Mouse (Mus musculus) ES-Bruce4 (cell line): ENCODE data around the gene H2-Ke6. TPM values are rescaled to one million over a fixed set of nuclear protein-coding genes. Genes with fewer than 3 reads are reported as not detected.

Source experiments
- H3K27ac ChIP-seq: 2 replicates; pipeline ENCODE4 v1.5.1; 2012; ENCODE audit warnings: low read length, inconsistent platforms; ENCODE audit not compliant: insufficient read depth
- H3K27me3 ChIP-seq: 2 replicates; pipeline ENCODE4 v1.6.1; 2012; ENCODE audit warnings: mild to moderate bottlenecking, low read length, inconsistent platforms; ENCODE audit not compliant: control insufficient read depth, poor library complexity, insufficient read depth, severe bottlenecking
- H3K36me3 ChIP-seq: 2 replicates; pipeline ENCODE4 v1.6.1; 2012; ENCODE audit warnings: inconsistent platforms, mild to moderate bottlenecking, low read length, moderate library complexity; ENCODE audit not compliant: control insufficient read depth, poor library complexity, insufficient read depth, severe bottlenecking
- H3K4me1 ChIP-seq: one replicate; pipeline ENCODE4 v1.8.1; 2011; ENCODE audit warnings: low read length; ENCODE audit not compliant: control insufficient read depth, insufficient read depth
- H3K4me3 ChIP-seq: 2 replicates; pipeline ENCODE4 v1.5.1; 2011; ENCODE audit warnings: low read depth, mild to moderate bottlenecking, low read length
- H3K9ac ChIP-seq: 2 replicates; pipeline ENCODE4 v1.6.1; 2012; ENCODE audit warnings: low read depth, mild to moderate bottlenecking, inconsistent platforms; ENCODE audit not compliant: poor library complexity, severe bottlenecking
- H3K9me3 ChIP-seq: replicated peaks from 2 replicates; pipeline ENCODE4 v1.6.1; 2012; ENCODE audit warnings: mild to moderate bottlenecking, low read length, inconsistent platforms; ENCODE audit not compliant: control insufficient read depth, poor library complexity, insufficient read depth, severe bottlenecking
- CTCF ChIP-seq: IDR thresholded peaks from one replicate; pipeline ENCODE4 v1.8.1; 2011; ENCODE audit warnings: low read depth, low read length
- EP300 ChIP-seq: IDR thresholded peaks from 2 replicates; pipeline ENCODE4 v1.6.1; 2011; ENCODE audit warnings: low read depth, low read length; ENCODE audit not compliant: insufficient read depth
- POLR2A ChIP-seq: IDR thresholded peaks from one replicate; pipeline ENCODE4 v1.8.1; 2011; ENCODE audit warnings: low read length; ENCODE audit not compliant: insufficient read depth
- polyA plus RNA-seq: library from polyadenylated mRNA; stranded (reverse); fragments of >200 nt; gene quantifications from 2 replicates; pipeline ENCODE4 v1.2.4, GENCODE M21; 2011; ENCODE audit warnings: low read depth; ENCODE audit not compliant: missing spikeins, insufficient read depth, insufficient read length

The H2-Ke6 gene
- polyA plus RNA-seq, 1 experiment = 19.0 TPM

DNA sequence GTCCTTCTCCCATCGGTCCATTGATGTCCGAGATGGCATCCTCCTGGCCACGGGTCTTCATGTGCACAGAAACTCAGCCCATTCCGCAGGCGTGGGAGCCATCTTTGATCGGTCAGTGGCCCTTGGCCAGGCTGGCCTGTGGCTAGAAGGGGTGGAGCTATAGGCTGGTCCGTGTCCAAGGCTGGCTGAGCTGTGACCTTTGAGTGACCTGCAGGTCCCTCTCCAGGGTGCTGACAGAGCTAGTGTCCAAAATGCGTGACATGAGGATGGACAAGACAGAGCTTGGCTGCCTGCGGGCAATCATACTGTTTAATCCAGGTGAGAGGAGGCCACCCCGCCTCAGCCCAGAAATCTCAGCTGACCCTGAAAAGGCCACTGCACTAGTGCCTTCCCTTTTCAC lies 8.8 kb upstream of the H2-Ke6 start:
- TF ChIP-seq EP300 (no peak), CTCF (no peak), POLR2A (no peak)
- Histone ChIP-seq H3K4me1 (no peaks in the 10 kb centered on the region), H3K36me3 (0 out of 2 replicates have a peak, but pooled peaks cover 13% of the 10 kb centered on the region)

DNA sequence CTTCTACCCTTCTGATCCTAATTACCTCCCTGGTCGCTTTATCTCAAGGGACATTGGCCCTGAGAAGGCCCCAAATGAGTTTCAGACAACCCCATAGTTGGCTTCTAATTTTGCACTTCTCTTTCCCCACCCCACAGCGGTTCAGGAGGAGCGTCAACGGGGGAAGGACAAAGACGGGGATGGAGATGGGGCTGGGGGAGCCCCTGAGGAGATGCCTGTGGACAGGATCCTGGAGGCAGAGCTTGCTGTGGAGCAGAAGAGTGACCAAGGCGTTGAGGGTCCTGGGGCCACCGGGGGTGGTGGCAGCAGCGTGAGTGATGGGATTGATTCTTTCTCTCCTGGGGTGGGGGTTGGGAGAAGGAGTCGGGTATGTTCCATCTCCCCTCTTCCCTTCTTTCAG lies 7.7 kb upstream of the H2-Ke6 start:
- Histone ChIP-seq H3K9me3 (no peaks in the 10 kb centered on the region), H3K9ac (no peak overlapping the region), H3K36me3 (0 out of 2 replicates have a peak, but pooled peaks cover 13% of the 10 kb centered on the region), H3K4me1 (no peaks in the 10 kb centered on the region), H3K27me3 (no peaks in the 10 kb centered on the region), H3K27ac (no peak overlapping the region), H3K4me3 (no peak overlapping the region)
- TF ChIP-seq CTCF (no peak), POLR2A (no peak), EP300 (no peak)

More for the DNA sequence above, 8.8 kb upstream of the H2-Ke6 start:
- H3K9me3 ChIP-seq = no peaks in the 10 kb centered on the region
- no peaks in the 10 kb centered on the region for H3K27me3 ChIP-seq
- H3K4me3 ChIP-seq = no peak overlapping the region
- no peak overlapping the region for H3K9ac ChIP-seq
- H3K27ac ChIP-seq = no peak overlapping the region

DNA sequence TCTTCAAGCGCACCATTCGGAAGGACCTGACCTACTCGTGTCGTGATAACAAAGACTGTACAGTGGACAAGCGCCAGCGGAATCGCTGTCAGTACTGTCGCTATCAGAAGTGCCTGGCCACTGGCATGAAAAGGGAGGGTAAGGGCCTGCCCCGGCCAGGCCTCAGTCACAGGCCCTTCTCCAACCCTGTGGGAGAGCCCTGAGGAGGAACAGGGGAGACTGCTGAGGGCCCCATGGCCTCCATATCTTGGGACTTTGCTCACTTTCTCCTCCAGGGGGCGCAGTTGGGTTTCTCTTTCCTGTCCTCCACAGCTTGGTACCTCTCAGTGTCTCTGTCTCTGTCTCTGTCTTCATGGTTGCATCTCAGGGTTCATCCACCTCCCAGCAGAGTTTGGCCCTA lies 6.2 kb upstream of the H2-Ke6 start:
- H3K27ac ChIP-seq = no peak overlapping the region
- H3K9ac ChIP-seq = no peak overlapping the region
- H3K4me1 ChIP-seq = no peaks in the 10 kb centered on the region
- peak; percentile 67 for TF ChIP-seq CTCF
- TF ChIP-seq EP300 = no peak
- no peak for TF ChIP-seq POLR2A
- no peaks in the 10 kb centered on the region for H3K9me3 ChIP-seq
- H3K27me3 ChIP-seq = no peaks in the 10 kb centered on the region
- H3K4me3 ChIP-seq = no peak overlapping the region
- peaks cover 26% of the 10 kb centered on the region for H3K36me3 ChIP-seq

GRCm38 (mm10) chr17:34033441-34033840 lies 5.6 kb upstream of the H2-Ke6 start:
- no peaks in the 10 kb centered on the region for H3K4me1 ChIP-seq
- no peak overlapping the region for H3K9ac ChIP-seq
- H3K36me3 ChIP-seq = peaks cover 32% of the 10 kb centered on the region
- no peak overlapping the region for H3K27ac ChIP-seq
- TF ChIP-seq CTCF (no peak), POLR2A (no peak), EP300 (no peak)
- H3K4me3 ChIP-seq = no peak overlapping the region
- H3K27me3 ChIP-seq = no peaks in the 10 kb centered on the region
- H3K9me3 ChIP-seq = no peaks in the 10 kb centered on the region

- Histone ChIP-seq H3K27ac (no peak overlapping the region), H3K4me3 (peak overlapping the region; percentile 64), H3K4me1 (no peaks in the 10 kb centered on the region), H3K27me3 (no peaks in the 10 kb centered on the region), H3K9me3 (no peaks in the 10 kb centered on the region), H3K9ac (peak overlapping the region; percentile 97), H3K36me3 (peaks cover 33% of the 10 kb centered on the region)
- TF ChIP-seq POLR2A (no peak), EP300 (no peak)
These were observed 4.9 kb upstream of the H2-Ke6 start for GRCm38 (mm10) chr17:34032806-34033205.

DNA sequence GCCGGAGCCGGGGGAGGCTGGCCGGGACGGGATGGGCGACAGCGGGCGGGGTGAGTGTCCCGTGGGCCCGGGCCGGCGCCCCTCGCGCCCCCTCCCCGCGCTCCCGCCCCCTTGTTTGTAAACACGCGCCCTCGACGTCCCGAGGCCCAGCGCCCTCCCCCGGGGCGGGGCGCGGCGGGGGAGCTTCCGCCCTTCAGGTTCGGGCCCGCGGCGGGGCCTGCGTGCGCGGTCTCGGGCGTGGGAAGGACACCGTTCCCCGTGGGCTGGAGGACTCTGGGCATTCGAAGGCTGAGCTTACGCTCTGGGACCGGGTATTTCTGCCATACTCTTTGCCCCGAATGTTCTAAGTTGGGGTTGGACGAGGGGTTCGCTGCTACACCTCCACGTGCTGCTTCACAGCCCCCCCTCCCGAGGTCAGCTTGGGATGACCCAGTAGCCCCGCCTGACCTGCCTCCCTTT lies 4.3 kb upstream of the H2-Ke6 start:
- TF ChIP-seq EP300 = no peak
- TF ChIP-seq POLR2A = no peak
- no peak for TF ChIP-seq CTCF
- Histone ChIP-seq H3K27ac (0 out of 2 replicates have a peak overlapping the region, but pooled peaks have one; percentile 7), H3K9me3 (no peaks in the 10 kb centered on the region), H3K27me3 (no peaks in the 10 kb centered on the region), H3K9ac (peak overlapping the region; percentile 97), H3K36me3 (peaks cover 30% of the 10 kb centered on the region), H3K4me1 (no peaks in the 10 kb centered on the region), H3K4me3 (peak overlapping the region; percentile 64)
